In the genomic region with DNA sequence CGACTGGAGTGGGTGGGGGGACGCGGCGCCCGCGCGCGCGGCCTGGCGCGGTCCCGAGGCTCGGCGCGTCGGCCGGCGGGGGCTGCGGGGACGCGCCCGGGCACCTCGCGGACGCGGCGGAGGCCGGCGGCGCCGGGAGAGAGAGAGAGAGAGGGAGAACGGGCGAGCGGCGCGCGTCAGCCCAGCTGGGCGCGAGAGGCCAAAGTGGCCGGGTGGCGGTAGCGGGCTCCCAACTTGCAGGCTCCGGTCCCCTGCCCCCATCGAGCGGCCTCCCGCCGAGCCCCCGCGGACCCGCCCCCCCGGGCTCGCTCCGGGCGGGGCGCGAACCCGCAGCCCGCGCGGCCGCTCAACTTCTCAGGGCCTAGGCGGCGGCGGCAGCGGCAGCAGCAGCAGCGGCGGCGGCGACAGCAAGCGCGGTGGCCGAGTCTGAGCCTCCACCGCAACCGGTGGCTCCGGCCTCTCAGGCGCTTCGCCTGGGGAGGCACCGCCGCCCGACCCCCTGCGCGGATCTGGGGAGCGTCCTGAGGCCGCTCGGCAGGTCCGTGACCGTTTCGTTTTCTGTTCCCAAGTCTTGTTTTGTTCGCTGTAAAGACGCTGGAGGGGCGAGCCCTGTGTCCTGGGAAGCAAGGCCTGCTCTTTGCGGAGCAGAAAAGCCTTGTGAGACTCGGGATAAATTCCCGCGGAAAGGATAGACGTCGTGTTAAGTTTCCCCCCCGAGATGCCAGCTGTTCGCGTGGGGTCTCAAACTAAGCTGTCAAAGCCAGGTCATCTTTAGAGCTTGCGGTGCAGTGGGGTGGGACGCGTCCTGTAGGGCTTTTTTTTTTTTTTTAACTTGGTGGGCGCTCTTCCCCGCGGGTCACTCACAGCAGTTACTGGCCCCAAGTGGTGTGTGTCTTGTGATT, we compare ENCODE assay signal across 8 mouse cellular contexts. TPM values are rescaled to one million over a fixed set of nuclear protein-coding genes. Genes with fewer than 3 reads are reported as not detected.
DNase-seq lines count a peak whose midpoint lies in the region.

No protein-coding gene starts in this region.

- no peaks in the 10 kb centered on the region for H3K9me3 ChIP-seq in hindbrain, embryonic 10.5 days

- under 1% methylated on average over 99 of the region's 106 CpGs for WGBS in hindbrain, embryonic 10.5 days

- H3K4me1 ChIP-seq in hindbrain, embryonic 10.5 days (replicated peaks) = peaks cover 25% of the 10 kb centered on the region

- peak overlapping the region; percentile 91 for H3K4me3 ChIP-seq in hindbrain, embryonic 10.5 days

- H3K36me3 ChIP-seq in hindbrain, embryonic 10.5 days = no peaks in the 10 kb centered on the region

- DNase-seq in R1 (ENCODE audit: low read depth, low spot score) = peak; percentile 71
- DNase-seq in cerebellum, adult 8-10 months = peak; percentile 62
- DNase-seq in forelimb bud, embryonic 11.5 days (ENCODE audit: low read depth, low spot score) = peak; percentile 43
- peak; percentile 75 for DNase-seq in hindbrain, embryonic 10.5 days (ENCODE audit: low spot score)
- DNase-seq in layer of hippocampus, postnatal 10 days (ENCODE audit: low spot score in 2 of 2) = peak; percentile 72 to 74
- DNase-seq in lung, postnatal 4 days = peak; percentile 69 to 82
- peak; percentile 39 for DNase-seq in retina, postnatal 7 days (ENCODE audit: low read depth, low spot score)
- DNase-seq in urinary bladder, postnatal 36 days (ENCODE audit: low spot score in 2 of 2) = peak; percentile 40 to 55

- H3K27ac ChIP-seq in hindbrain, embryonic 10.5 days = peak overlapping the region; percentile 96

- peaks cover 15% of the 10 kb centered on the region for H3K27me3 ChIP-seq in hindbrain, embryonic 10.5 days (ENCODE audit: insufficient read depth, poor library complexity, severe bottlenecking)

RNA-seq across cellular contexts. Expression of a gene that starts 1.7 kb away (rescaled TPM):
- polyA plus RNA-seq in hindbrain, embryonic 10.5 days (2016; fragmentation: Nextera tagmentation; extraction: Ambion mirVana) = 17.8 and 20.8 TPM in 2 replicates
- 10 to 100 TPM; 22.8 to 25.2 TPM for total RNA-seq in layer of hippocampus, postnatal 10 days (2021)

Comparison
In these comparisons a context has a peak if more than half of its experiments do, and no peak if none do; other contexts are left out.
1. Peak in every context shown above with its lines: DNase-seq, H3K4me3 ChIP-seq and H3K27ac ChIP-seq.